Mouse (Mus musculus) forebrain, embryonic 11.5 days (tissue): Measurements from ENCODE around the gene Ifng. TPM values are rescaled to one million over a fixed set of nuclear protein-coding genes. Genes with fewer than 3 reads are reported as not detected.

Source experiments
- polyA plus RNA-seq: library from polyadenylated mRNA; unstranded; fragments of >200 nt; fragmentation: Nextera tagmentation; extraction: Ambion mirVana; gene quantifications from 2 replicates; pipeline ENCODE4 v1.2.1, GENCODE M21; 2014

The Ifng gene
- polyA plus RNA-seq, 1 experiment from 2014 or later: not detected

Other genes with a start within 250 kb of the Ifng start
- 0.24 TPM in 1 of 2 replicates, not detected in the other for gene Il22, start 236.1 kb upstream of the Ifng start, polyA plus RNA-seq
- not detected in 2 replicates for gene Gm32717, start 200.3 kb upstream of the Ifng start, polyA plus RNA-seq
- gene Gm32802, start 182.4 kb upstream of the Ifng start, polyA plus RNA-seq: not detected in 2 replicates
- not detected in 2 replicates for gene Iltifb, start 146.0 kb upstream of the Ifng start, polyA plus RNA-seq
- not detected in 2 replicates for gene Gm9040, start 114.1 kb upstream of the Ifng start, polyA plus RNA-seq
- not detected in 2 replicates for gene Gm9044, start 108.6 kb upstream of the Ifng start, polyA plus RNA-seq
- gene Gm9045, start 103.2 kb upstream of the Ifng start, polyA plus RNA-seq: not detected in 2 replicates
- gene Gm9046, start 97.8 kb upstream of the Ifng start, polyA plus RNA-seq: not detected in 2 replicates
- not detected in 2 replicates for gene Gm9048, start 92.4 kb upstream of the Ifng start, polyA plus RNA-seq
- not detected in 2 replicates for gene Gm9049, start 86.9 kb upstream of the Ifng start, polyA plus RNA-seq